Mouse (Mus musculus) left cerebral cortex, postnatal 4 days (tissue): ENCODE measurements around the gene Akap7. TPM values are rescaled to one million over a fixed set of nuclear protein-coding genes. Genes with fewer than 3 reads are reported as not detected.

Experiments
- DNase-seq: peaks from one replicate; pipeline ENCODE4 v3.0.0-alpha.2; 2022
- intact Hi-C: fragments of 180-260 bp; cut with DNase I; formaldehyde crosslinking; loops from one replicate; pipeline ENCODE4 v1.15.1; 2025
- total RNA-seq, 2 experiments: library from RNA; stranded (reverse); gene quantifications; 2 replicates each; pipeline ENCODE4 v1.2.3; 2021

Akap7 gene
- total RNA-seq = 100 to 1,000 TPM; 146 to 153 TPM

GRCm38 (mm10) chr10:25307770-25308169, at the start of gene Akap7:
TSS of gene Akap7 (minus strand) at chr10:25307870.
- DNase-seq = no peak
- intact Hi-C loops = no loop called here

DNA sequence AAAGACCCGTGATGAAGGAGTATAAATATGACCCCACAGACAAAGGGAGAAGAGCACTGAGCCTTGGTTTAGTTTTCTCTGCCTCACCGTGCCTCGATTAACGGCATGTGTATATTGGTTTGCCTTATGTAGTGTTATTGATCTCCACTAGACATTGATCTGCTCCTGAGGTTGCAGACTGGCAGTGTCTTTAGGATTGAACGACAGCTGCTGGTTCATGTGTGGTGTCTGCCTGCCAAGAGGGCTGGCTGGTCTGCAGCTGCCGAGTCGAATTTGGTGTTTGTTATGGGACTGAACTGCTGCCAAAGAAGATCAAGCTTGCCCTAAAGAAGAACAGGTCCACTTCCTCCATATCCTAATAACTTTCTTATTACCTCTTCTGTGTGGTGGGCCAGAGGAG, 46.7 kb upstream of the Akap7 start:
- peak; percentile 7 for DNase-seq
- intact Hi-C loops = no loop called here

- intact Hi-C loops = no loop called here
- DNase-seq = peak; percentile 14
Measured at GRCm38 (mm10) chr10:25353941-25354340, 46.3 kb upstream of the Akap7 start.

DNA sequence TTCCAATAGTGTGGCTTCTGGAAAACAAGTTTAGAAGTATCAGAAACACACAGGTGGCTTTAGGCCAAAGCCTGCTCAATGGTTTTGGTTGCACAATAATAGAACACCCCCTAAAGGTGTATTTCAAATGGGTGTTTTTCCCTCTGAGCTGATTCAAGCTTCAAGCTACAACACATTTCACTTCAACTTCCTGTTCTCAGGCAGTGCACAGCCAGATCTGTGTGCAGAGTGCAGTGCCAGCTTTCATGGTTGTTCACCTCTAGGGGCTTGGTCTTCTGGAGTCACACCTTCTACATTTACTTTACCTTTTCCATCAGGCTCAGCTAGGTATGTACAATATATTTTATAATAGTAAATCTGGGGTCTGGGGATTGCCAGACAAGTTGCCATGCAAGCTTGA, 35.1 kb upstream of the Akap7 start:
- intact Hi-C loops = no loop called here
- no peak for DNase-seq

DNA sequence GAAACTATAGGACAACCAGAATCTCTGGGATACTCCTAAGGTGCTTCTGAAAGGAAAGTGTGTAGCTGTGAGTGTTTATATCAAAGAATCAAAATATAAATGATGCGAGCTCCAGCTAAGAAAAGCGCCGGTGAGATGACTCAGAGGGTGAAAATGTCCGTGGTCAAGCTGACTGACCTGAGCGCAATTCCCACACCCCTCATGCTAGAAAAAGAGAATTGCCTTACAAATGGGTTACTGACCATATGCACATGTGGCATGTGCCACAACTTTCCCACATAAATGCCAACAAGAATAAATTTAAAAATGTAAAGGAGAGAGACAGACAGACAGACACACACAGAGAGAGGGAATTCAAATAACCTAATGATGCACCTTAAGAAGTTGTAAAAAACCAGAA, 33.0 kb upstream of the Akap7 start:
- intact Hi-C loops = no loop called here
- DNase-seq = no peak

- no peak for DNase-seq
- intact Hi-C loops = no loop called here
Measured at GRCm38 (mm10) chr10:25333390-25334079, 25.9 kb upstream of the Akap7 start.

GRCm38 (mm10) chr10:25331321-25332049, 23.8 kb upstream of the Akap7 start:
- intact Hi-C loops = no loop called here
- no peak for DNase-seq

DNA sequence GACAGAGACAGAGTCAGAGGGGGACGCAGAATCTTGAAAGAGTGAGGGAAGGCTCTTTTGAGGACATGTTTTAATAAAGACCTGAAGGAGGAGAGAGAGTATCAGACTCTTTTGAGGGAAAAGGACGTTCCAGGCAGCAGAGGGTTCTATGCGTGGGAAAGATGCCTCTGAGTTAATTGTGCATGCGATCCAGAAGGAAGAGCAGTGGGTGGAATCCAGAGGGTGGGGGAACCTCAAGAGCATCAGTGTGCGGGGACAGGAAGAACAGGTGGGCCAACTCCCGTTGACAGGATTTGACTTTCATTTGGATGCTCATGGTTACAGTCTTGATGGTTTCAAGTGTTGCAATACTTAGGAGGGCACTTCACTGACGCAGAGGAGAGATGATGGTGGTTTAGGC, 22.4 kb upstream of the Akap7 start:
- intact Hi-C loops = no loop called here
- DNase-seq = no peak

DNA sequence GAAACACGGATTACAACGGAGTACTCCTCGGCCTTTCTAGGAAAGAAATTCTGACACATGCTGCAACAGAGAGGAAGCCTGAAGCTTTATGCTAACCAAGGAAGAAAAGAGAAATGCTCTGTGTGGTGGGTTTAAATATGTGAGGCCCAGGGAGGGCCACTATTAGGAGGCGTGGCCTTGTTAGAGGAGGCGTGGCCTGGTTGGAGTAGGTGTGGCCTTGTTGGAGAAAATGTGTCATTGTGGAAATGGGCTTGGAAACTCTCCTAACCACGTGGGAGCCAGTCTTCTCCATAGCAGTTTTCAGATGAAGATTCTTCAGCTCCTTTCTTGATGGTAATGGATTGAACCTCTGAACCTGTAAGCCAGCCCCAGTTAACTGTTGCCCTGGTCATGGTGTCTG, 19.8 kb upstream of the Akap7 start:
- intact Hi-C loops = no loop called here
- DNase-seq = no peak

DNA sequence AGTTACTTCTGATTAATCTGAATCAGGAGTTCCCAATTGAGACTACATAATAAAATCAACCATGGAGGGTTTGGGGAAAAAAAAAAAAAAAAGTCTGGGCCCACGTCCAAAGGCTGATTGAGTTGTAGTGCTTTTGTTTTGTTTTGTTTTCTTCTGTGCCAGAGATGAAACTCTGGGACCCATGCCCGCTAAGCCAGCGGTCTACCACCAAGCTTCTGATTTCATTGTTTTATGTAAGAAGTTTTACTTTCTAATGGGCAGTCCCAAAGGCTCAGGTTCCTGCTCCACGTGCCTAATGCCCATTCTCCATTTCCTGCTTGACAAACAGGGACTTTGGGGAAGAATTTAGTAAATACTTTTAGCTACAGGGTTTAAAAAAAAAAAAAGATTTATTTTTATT, 18.0 kb upstream of the Akap7 start:
- peak; percentile 57 for DNase-seq

GRCm38 (mm10) chr10:25321198-25321597, 13.5 kb upstream of the Akap7 start:
- intact Hi-C loops = no loop called here

More for the DNA sequence above, 18.0 kb upstream of the Akap7 start:
- intact Hi-C loops = no loop called here

DNA sequence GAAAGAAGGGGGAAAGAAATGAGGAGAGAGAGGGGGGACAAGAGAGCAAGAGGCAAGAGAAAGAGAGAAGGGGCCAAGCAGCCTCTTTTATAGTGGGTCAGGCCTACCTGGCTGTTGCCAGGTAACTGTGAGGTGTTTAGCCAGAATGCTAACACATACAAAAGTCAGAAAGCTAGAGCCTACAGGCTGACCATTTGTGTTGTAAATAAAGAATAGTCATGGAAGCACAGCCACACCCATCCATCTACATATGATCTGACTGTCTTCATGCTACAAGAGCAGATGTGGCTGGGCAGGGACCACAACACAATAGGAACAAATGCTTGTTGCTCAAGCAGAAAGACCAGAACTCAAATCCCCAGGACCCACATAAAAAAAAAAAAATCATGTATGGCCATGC, 11.9 kb upstream of the Akap7 start:
- intact Hi-C loops = no loop called here
- no peak for DNase-seq

More at GRCm38 (mm10) chr10:25321198-25321597, 13.5 kb upstream of the Akap7 start:
- no peak for DNase-seq

DNA sequence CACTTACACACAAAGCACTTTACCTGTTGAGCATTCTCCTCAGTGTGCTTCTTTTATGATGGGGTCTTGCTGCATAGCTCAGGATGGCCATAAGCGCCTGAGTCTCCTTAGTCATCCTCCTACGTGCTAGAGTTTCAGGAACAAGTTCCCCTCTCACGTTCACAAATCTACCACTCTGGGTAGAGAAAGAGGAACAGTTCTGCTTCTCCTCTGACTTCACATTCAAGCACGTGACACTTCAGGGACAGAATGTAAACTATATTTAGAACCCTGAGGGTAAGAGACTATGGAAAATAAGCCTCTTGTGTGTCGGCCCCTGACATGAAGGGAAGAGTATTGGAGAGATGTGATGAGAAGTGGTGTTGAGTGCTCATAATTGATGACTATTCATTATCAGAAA, 10.7 kb upstream of the Akap7 start:
- no peak for DNase-seq
- intact Hi-C loops = no loop called here

DNA sequence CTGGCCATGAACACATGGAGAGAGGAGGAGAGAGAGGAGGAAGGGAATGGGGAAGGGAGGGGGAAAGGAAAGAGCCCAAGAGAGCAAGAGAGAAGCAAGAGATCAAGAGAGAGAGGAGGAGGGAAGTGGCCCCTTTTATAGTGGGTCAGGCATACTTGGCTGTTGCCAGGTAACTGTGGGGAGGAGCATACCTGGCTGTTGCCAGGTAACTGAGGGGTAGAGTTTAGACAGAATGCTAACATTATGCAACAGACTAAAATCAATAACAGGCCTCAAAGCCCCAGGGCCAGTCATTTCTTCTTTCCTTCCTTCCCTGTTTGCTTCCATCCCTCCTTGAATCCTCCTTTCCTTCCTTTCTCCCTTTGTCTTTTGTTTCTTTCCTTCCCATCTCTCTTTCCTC, 10.0 kb upstream of the Akap7 start:
- intact Hi-C loops = no loop called here
- DNase-seq = no peak

GRCm38 (mm10) chr10:25313856-25314584, 6.3 kb upstream of the Akap7 start:
- no peak for DNase-seq
- intact Hi-C loops = no loop called here

GRCm38 (mm10) chr10:25311554-25312212, 4.0 kb upstream of the Akap7 start:
- intact Hi-C loops = no loop called here
- peak; percentile 8 for DNase-seq

DNA sequence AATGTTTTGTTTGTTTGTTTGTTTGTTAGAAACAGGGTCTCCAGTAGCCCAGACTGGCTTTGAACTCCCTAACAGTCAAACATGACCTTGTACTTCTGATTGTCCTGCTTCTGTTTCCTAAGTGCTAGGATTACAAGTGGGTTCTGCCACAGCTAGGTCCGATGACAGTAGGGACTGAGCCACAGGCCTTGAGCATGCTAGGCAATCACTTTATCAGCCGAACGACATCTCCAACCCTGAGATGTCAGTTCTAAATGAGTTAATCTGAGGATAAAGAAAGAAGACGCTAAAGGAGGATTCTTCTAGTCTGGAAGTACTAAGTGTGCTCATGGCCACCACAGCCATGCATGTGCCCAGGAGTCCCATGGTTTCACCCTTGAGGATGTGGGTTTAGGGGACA, 3.1 kb upstream of the Akap7 start:
- intact Hi-C loops = no loop called here
- no peak for DNase-seq

DNA sequence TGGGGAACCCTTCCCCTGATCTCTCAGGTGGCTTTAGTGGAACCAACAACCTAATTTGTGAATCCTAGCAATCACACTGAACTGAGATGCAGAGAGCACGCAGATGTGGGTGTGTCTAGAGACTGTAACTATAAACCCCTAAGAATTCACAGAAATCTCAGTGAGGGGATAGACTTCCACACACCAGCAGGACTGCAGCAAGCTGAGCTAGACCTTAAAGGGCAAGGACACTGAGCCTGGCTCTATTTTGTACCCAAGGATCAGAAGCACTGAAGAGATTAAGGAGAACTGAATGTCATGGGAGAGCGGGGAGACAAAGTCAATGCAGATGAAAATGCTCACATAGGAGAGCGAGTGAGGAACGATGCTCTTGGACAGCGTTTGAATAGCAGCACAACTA, 2.3 kb upstream of the Akap7 start:
- intact Hi-C loops = no loop called here
- DNase-seq = no peak

DNA sequence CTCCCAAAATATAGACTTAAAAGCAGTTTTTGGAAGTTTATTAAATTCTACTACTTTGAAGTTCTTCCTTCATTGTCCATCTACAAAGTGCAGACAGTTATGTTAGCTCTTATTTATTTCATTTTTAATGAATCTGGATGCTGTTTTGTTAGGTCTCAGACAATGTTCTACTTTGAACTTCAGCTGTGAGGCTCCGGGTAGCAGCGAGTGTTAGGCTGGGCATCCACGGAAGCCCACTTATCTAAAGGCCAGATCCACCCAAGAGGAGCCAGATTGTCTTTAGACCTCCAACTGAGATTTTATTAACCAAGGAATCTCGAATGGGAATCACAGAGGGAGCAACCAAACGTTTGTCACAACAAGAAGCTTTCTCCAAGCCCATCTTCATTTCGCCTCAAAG, 2.5 kb downstream of the Akap7 start:
- intact Hi-C loops = no loop called here
- DNase-seq = no peak

- intact Hi-C loops = no loop called here
- DNase-seq = no peak
Measured at GRCm38 (mm10) chr10:25304608-25305007, 3.1 kb downstream of the Akap7 start.

- intact Hi-C loops = loop anchor here (5.0 kb wide), 1 partner anchor 63 kb away; no protein-coding TSS in a partner anchor
- DNase-seq = no peak
Measured at GRCm38 (mm10) chr10:25299031-25299529, 8.6 kb downstream of the Akap7 start.
